Mouse (Mus musculus) cortical plate, adult 2 months (tissue): Measurements from ENCODE around the gene G430095P16Rik. TPM values are rescaled to one million over a fixed set of nuclear protein-coding genes. Genes with fewer than 3 reads are reported as not detected.
A peak's percentile ranks its signal among the peaks of the same experiment; 100 is the strongest.

Experiments
- H3K27ac ChIP-seq: fragments of 200-500 bp; 2 replicates; pipeline ENCODE4 v1.5.1; 2012; ENCODE audit warnings: low read length, control low read depth, inconsistent platforms; ENCODE audit not compliant: insufficient read depth
- H3K4me1 ChIP-seq: fragments of 200-500 bp; 2 replicates; pipeline ENCODE4 v1.6.1; 2011; ENCODE audit warnings: low read length; ENCODE audit not compliant: control insufficient read depth, insufficient read depth
- H3K4me3 ChIP-seq: fragments of 200-500 bp; 2 replicates; pipeline ENCODE4 v1.5.1; 2011; ENCODE audit warnings: mild to moderate bottlenecking, low read length, control low read depth; ENCODE audit not compliant: insufficient read depth
- CTCF ChIP-seq: fragments of 200-500 bp; IDR thresholded peaks from 2 replicates; pipeline ENCODE4 v1.5.1; 2011; ENCODE audit warnings: mild to moderate bottlenecking, control low read depth, low read length; ENCODE audit not compliant: insufficient read depth; ENCODE audit errors: extremely low read depth
- POLR2A ChIP-seq: fragments of 200-500 bp; IDR thresholded peaks from 2 replicates; pipeline ENCODE4 v1.6.1; 2011; ENCODE audit warnings: mild to moderate bottlenecking, low read length, control low read depth; ENCODE audit not compliant: insufficient read depth; ENCODE audit errors: extremely low read depth
- polyA plus RNA-seq: library from polyadenylated mRNA; depleted of rRNA; stranded (reverse); fragments of >200 nt; gene quantifications from 2 replicates; pipeline ENCODE4 v1.2.3, GENCODE M21; 2012

Gene G430095P16Rik
- polyA plus RNA-seq, 1 experiment: 0.42 TPM

DNA sequence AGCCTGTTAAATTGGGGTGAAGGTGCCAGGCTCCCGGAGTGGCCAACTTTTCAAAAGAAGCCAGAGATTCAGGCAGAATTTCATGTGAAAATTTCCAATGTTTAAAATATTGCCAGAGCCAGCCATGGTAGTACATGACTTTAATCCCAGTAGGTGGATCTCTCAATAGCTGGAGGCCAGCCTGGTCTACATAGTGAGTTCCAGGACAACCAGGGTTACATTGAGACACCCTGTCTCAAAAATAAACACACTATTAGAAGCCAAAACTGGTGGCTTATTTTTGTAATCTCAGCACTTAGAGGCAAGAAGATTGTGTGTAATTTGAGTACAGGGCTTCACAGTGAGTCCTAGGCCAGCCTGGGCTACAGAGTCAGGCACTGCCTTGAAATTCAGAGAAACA lies 12.9 kb upstream of the G430095P16Rik start:
- TF ChIP-seq POLR2A (no peak), CTCF (no peak)
- H3K4me3 ChIP-seq: no peak overlapping the region
- peaks cover 7% of the 10 kb centered on the region; the same call in 1 of the 2 replicates for H3K4me1 ChIP-seq
- H3K27ac ChIP-seq: no peak overlapping the region; the same call in 1 of the 2 replicates

DNA sequence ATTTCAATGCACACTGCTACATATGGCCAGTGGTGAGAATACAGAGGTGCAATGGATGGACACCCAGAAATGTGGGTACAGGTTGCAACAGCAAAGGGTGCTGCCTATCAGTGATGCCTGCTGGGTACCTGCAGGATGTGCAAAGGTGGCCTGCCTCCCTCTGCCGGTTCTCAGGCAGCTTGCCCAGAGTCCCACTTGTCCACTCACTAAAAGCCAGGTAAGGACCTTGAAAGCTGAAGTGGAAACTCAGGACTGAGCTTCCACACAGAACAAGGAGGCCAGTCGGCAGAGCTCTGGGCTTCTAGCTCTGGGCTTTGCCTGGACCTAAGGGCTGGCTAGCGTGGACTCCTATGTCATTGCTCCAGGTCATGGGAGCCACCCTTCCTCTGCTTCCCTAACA lies 11.5 kb upstream of the G430095P16Rik start:
- H3K27ac ChIP-seq: no peak overlapping the region
- TF ChIP-seq CTCF (no peak), POLR2A (no peak)
- H3K4me1 ChIP-seq: peaks cover 7% of the 10 kb centered on the region; the same call in 1 of the 2 replicates
- H3K4me3 ChIP-seq: no peak overlapping the region

DNA sequence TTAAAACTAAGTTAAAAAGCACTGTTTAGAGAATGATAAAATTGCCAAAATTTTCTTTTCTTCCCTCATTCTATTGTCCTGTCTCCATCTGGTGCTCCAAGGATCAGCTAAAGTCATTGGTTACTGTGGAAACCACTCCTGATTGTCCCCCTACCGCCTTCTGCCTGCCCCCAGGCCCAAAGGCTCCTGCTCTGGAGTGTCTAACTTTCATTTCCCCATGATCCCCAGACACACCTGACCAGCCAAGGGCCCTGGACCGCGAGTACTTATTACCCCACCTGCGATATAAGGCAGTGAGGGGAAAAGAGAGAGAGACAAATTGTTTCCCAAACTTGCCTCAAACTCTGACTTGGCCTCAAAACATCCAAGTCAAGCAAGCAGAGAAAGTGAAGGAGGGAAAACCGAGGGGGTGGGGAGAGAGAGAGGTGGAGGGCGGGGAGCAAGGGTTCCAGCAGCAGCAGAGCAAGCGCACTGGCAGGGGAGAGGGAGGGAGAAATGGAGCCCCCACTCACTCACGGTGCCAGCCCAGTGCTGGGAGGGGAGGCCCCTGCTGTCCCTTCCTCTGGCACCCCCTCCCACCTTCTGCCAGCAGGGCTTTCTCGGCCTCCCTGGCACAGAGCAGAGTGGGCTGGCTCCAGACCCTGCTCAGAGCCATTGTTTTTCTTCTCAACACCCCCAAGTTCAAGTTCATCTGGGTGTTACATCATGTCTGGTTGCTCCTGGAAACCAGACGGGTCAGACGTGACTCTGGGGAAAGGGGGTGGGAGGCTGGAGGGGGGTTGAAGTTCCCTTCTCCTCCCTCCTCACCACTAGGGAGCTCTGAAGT lies 10.7 kb upstream of the G430095P16Rik start:
- TF ChIP-seq CTCF (no peak), POLR2A (no peak)
- Histone ChIP-seq H3K4me1 (peaks cover 7% of the 10 kb centered on the region; the same call in 1 of the 2 replicates), H3K27ac (0 out of 2 replicates have a peak overlapping the region, but pooled peaks have one; percentile 22), H3K4me3 (no peak overlapping the region)

DNA sequence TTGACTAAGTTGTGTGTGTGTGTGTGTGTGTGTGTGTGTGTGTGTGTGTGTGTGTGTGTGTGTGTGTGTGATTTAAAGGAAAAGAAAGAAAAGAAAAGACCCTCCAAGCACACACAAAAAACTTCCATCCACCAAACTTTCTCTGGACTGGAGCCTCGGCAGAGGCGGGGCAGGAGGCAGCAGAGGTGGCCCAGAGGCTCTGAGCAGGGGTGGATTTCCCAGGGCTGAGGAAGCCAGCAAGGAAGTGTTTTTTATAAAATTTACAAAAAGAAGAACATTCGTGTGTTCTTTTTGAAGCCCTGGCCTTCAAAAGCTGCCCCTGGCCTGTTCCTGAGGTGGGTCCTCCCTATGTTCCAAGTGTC lies 10.1 kb upstream of the G430095P16Rik start:
- Histone ChIP-seq H3K4me1 (peaks cover 5% of the 10 kb centered on the region; the same call in 1 of the 2 replicates), H3K27ac (peak overlapping the region; percentile 63), H3K4me3 (no peak overlapping the region)
- TF ChIP-seq POLR2A: no peak
- TF ChIP-seq CTCF: no peak

DNA sequence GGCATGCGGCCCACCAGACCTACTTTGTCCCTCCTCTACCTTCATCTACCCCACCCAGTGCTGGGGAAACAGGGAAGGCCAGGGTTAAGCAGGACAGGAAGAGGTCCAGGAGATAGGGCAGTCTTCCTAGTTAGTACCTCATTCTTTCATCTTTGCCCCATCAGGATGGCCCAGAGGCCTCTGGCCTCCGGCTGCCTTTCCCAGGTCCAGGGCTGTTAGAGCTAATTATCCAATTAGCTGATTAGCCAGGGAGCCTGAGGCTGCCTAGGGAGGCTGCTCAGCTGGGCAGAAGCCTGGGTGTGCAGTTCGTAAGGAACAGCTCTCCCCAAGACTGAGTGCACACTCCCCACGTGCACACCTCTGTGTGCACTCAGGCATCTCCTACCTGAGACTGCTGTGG lies 9.4 kb upstream of the G430095P16Rik start:
- no peak overlapping the region for H3K4me3 ChIP-seq

DNA sequence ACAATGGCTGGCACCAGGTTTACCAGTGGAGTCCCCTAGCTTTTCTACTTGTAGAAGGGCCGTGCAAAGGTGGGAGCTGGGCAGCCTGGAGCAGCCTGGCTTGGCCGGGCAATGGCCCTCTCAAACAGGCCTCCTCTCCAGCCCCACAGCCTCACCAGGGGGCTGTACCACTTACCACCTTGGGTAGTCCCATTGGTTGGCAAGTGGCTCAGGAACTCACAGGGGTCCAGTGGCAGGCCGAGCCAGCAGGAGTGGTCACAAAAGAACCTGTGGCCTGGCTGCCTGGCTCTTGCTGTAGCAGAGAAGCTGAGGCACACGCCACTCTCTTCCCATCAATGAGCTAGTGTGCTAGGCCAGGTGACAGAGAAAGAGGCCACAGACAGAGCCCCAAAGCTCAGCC lies 8.6 kb upstream of the G430095P16Rik start:
- Histone ChIP-seq H3K4me3 (no peak overlapping the region), H3K4me1 (peaks cover 5% of the 10 kb centered on the region; the same call in 1 of the 2 replicates), H3K27ac (no peak overlapping the region)
- TF ChIP-seq POLR2A: no peak
- TF ChIP-seq CTCF: no peak

More for the DNA sequence above, 9.4 kb upstream of the G430095P16Rik start:
- no peak for TF ChIP-seq POLR2A
- TF ChIP-seq CTCF: no peak
- Histone ChIP-seq H3K4me1 (peaks cover 5% of the 10 kb centered on the region; the same call in 1 of the 2 replicates), H3K27ac (peak overlapping the region; percentile 63)

DNA sequence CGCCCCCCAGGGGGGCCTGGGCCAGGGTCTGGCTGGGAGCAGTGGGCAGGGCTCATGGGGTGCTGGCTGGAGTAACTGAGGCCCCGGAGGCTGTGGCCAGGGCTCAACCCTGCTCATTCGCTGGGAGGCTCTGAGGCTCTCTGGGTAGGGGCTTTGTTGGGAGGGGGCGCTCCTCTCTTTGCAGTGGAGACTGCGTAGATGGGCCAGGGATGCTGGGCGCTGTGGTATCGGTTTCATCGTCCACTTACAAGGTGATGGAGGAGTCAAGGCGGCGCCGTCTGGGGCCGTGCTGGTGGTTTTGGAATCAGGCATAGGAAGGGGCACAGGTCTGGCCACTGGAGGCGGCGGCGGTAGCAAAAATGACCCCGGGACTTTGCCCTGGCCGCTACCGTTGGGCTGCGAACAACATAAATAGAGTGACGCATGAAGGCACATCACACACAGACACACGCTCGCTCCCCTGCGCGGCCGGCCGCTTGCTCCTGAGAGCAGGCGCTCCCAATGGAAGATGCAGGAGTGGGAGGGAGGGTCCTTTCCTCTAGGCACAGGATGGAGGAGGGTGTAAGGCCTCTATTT lies 6.8 kb upstream of the G430095P16Rik start:
- no peak overlapping the region for H3K4me3 ChIP-seq
- TF ChIP-seq POLR2A: no peak
- no peak for TF ChIP-seq CTCF
- H3K4me1 ChIP-seq: 0 out of 2 replicates have a peak, but pooled peaks cover 2% of the 10 kb centered on the region
- H3K27ac ChIP-seq: no peak overlapping the region

DNA sequence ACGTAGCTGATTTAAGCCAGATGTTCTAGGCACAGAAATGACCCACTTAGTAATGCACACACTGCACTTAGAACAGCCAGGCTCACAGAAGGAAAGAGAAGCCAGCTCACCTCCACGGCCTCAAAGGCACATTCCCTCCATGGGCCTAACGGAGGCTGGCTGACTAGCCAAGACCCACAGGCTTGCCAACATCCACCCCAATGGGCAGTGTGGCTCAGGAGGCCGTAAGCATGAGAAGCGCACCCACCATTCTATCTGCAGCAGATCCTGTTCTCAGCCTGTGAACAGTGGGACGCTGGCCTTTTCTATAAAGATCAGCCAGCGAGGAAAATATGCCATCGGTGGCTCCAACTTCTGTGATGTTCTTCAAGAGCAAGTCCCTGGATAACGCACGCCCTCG lies 6.0 kb upstream of the G430095P16Rik start:
- H3K4me1 ChIP-seq: 0 out of 2 replicates have a peak, but pooled peaks cover 2% of the 10 kb centered on the region
- H3K27ac ChIP-seq: no peak overlapping the region
- no peak overlapping the region for H3K4me3 ChIP-seq
- no peak for TF ChIP-seq POLR2A
- TF ChIP-seq CTCF: no peak

DNA sequence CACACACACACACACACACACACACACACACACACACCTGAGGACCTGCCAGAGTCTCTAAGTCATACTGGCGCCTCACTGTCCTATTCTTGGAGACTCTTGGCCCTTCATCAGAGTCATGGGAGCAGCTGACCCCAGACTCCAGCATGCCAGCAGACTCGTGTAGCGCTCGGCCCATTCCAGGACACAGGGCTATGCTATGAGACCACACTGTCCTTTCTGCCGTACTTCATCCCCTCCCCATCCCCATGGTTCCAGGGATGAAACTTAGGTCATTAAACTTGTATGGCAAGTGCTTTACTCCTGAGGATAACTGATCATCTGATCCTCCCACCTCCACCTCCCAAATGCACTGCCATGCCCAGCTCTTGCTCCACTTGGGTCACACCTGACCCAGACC lies 4.3 kb upstream of the G430095P16Rik start:
- no peak overlapping the region for H3K4me3 ChIP-seq
- peaks cover 5% of the 10 kb centered on the region for H3K4me1 ChIP-seq
- no peak overlapping the region for H3K27ac ChIP-seq
- TF ChIP-seq CTCF: no peak
- TF ChIP-seq POLR2A: no peak

DNA sequence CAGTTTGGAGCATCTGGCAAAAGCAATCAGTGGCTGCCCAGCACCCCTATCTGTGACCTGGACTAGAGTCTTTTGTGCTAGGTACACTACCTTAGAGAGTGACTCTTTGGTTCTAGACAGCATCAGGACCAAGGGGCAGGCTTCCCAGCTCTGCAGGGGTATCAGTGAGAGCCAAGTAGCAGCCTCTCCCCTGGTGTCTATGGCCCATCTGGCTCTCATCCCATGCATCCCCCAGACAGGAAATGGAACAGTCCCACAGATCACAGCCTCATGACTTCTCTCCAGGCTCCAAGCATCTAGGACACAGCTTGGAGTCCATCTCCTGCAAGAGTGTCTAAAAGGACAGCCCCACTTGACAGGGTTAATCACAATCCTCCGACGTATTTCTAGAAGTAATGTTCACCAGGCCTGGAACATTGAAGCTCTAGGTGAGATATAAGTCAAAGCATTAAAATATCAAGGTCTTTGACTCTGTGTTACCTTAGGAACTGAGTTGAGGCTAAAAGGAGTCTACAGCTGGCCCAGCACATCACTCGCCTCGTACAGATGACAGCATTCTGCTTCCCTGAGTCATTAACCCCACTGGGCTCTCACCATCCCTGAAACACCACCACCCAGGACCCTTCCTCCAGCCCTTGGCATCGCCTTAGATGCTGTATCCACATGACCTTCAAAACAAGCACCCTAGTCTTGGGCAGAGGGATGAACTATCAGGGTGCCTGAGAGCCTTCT lies 3.7 kb upstream of the G430095P16Rik start:
- Histone ChIP-seq H3K27ac (no peak overlapping the region), H3K4me1 (peaks cover 7% of the 10 kb centered on the region), H3K4me3 (no peak overlapping the region)
- TF ChIP-seq CTCF (no peak), POLR2A (no peak)
